Mouse (Mus musculus) liver (tissue): Measurements from ENCODE around the gene Ppm1h.

Source experiments
- DNase-seq: peaks from one replicate; pipeline ENCODE4 v3.0.0-alpha.2; 2020; ENCODE audit warnings: mixed read lengths

The Ppm1h gene

GRCm38 (mm10) chr10:122704901-122705300 lies 26.3 kb downstream of the Ppm1h start:
- no peak for DNase-seq

- DNase-seq: no peak
These were observed 26.9 kb downstream of the Ppm1h start for GRCm38 (mm10) chr10:122705457-122705856.

- DNase-seq: no peak
These were observed 32.8 kb downstream of the Ppm1h start for GRCm38 (mm10) chr10:122711381-122711811.

- no peak for DNase-seq
These were observed 33.7 kb downstream of the Ppm1h start for GRCm38 (mm10) chr10:122712307-122712706.

- DNase-seq: no peak
These were observed 37.3 kb downstream of the Ppm1h start for GRCm38 (mm10) chr10:122715856-122716255.

- DNase-seq: no peak
These were observed 37.7 kb downstream of the Ppm1h start for GRCm38 (mm10) chr10:122716286-122716685.

GRCm38 (mm10) chr10:122716739-122717474 lies 38.3 kb downstream of the Ppm1h start:
- no peak for DNase-seq

GRCm38 (mm10) chr10:122717754-122718415 lies 39.3 kb downstream of the Ppm1h start:
- no peak for DNase-seq

- no peak for DNase-seq
These were observed 40.4 kb downstream of the Ppm1h start for GRCm38 (mm10) chr10:122718951-122719350.

GRCm38 (mm10) chr10:122722111-122722510 lies 43.5 kb downstream of the Ppm1h start:
- DNase-seq: no peak

- no peak for DNase-seq
These were observed 46.1 kb downstream of the Ppm1h start for GRCm38 (mm10) chr10:122724692-122725091.

GRCm38 (mm10) chr10:122727228-122727627 lies 48.7 kb downstream of the Ppm1h start:
- no peak for DNase-seq

GRCm38 (mm10) chr10:122728172-122728571 lies 49.6 kb downstream of the Ppm1h start:
- no peak for DNase-seq

GRCm38 (mm10) chr10:122732146-122732545 lies 53.6 kb downstream of the Ppm1h start:
- no peak for DNase-seq

- DNase-seq: no peak
These were observed 56.0 kb downstream of the Ppm1h start for GRCm38 (mm10) chr10:122734521-122734920.

GRCm38 (mm10) chr10:122735284-122735784 lies 56.8 kb downstream of the Ppm1h start:
- DNase-seq: no peak

GRCm38 (mm10) chr10:122736835-122737234 lies 58.3 kb downstream of the Ppm1h start:
- no peak for DNase-seq

GRCm38 (mm10) chr10:122738526-122738925 lies 60.0 kb downstream of the Ppm1h start:
- DNase-seq: no peak

- DNase-seq: no peak
These were observed 60.5 kb downstream of the Ppm1h start for GRCm38 (mm10) chr10:122739037-122739436.

GRCm38 (mm10) chr10:122740117-122740516 lies 61.6 kb downstream of the Ppm1h start:
- DNase-seq: no peak

- no peak for DNase-seq
These were observed 62.6 kb downstream of the Ppm1h start for GRCm38 (mm10) chr10:122741191-122741590.

GRCm38 (mm10) chr10:122742136-122742535 lies 63.6 kb downstream of the Ppm1h start:
- no peak for DNase-seq

GRCm38 (mm10) chr10:122743361-122743760 lies 64.8 kb downstream of the Ppm1h start:
- DNase-seq: no peak

GRCm38 (mm10) chr10:122744970-122745369 lies 66.4 kb downstream of the Ppm1h start:
- no peak for DNase-seq
